Mouse (Mus musculus) adrenal gland, postnatal 14 days (tissue): ENCODE results near the gene Galnt12. TPM values are rescaled to one million over a fixed set of nuclear protein-coding genes. Genes with fewer than 3 reads are reported as not detected.
"Not testable (repeated sequence)": the region's sequence is repeated elsewhere in the genome, so short reads cannot be mapped to it uniquely, and the experiment has no call there.

Experiments used
- DNase-seq: peaks from one replicate; pipeline ENCODE4 v3.0.0; 2021; ENCODE audit warnings: mixed read lengths
- long read RNA-seq, 2 experiments: library from polyadenylated mRNA; stranded (forward); transcript quantifications; one replicate each; pipeline ENCODE4 v2.0.0; 2021
- total RNA-seq: library from RNA; stranded (reverse); gene quantifications from 2 replicates; pipeline ENCODE4 v1.2.3, GENCODE M21; 2021

The Galnt12 gene
- total RNA-seq, result 0.74 and 1.7 TPM in 2 replicates
- long read RNA-seq, experiment 1, partial matches to known transcripts, result 1 of 5 reads
- long read RNA-seq, experiment 1, other reads (novel, unspliced or antisense), result 1 of 5 reads
- long read RNA-seq, experiment 2, partial matches to known transcripts, result 0 of 4 reads
- long read RNA-seq, experiment 2, other reads (novel, unspliced or antisense), result 0 of 4 reads

DNA sequence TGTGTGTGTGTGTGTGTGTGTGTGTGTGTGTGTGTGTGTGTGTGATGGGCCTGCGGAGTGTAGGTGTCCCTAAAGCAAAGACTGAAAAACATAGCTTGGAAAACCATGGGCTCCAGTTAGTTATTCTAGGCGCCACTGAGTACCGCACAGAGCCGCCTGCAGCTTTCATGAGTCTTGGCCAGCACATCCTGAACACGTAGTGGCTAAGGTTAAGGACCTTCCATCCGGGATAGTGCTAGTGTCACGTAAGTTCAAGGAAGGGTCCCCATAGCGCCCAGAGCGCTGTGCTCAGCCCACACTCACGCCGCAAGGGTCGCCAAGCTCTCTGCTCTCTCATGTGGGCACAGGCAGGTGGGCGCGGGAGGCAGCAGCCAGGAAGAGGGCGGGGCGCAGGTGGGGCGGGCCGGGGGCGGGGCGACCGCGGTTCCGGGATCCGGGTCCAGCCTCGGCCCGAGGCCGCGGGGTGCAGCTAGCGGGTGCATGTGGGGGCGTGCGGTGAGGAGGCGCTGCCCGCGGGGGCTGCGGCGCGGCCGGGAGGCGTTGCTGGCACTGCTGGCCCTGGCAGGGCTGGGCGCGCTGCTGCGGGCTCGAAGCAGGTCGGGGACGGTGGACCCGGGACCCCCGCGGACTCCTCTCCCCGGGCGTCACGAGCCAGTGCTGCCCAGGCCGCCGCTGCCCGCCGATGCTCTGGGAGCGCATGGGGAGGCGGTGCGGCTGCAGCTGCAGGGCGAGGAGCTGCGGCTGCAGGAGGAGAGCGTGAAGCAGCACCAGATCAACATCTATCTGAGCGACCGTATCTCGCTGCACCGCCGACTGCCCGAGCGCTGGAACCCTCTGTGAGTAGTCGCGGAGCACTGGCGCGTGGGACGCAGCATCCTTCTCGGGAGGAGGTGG is at the start of gene Galnt12:
Galnt12 (plus strand) TSS at position 417 of the 894 bp plus-strand sequence.
- DNase-seq, result peak; percentile 40

DNA sequence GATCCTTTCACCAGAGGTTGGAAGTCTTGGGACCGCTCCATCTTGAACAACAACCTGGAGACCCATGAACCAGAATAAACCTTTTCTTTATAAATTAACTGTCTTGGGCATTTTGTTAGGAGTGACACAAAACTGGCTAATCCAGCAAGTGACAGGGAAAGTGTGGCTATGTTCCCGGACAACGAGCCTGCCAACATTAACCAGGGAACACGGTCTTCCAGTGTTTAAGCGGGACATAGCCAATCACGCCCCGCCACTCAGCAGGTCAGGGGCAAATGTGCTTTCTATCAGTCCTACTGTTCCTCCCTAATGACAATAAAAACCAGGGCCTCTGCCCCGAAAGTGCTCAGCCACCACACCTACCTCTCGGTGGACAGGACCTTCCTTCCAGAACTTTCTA is 47.8 kb upstream of the Galnt12 start:
- peak; percentile 19 for DNase-seq

DNA sequence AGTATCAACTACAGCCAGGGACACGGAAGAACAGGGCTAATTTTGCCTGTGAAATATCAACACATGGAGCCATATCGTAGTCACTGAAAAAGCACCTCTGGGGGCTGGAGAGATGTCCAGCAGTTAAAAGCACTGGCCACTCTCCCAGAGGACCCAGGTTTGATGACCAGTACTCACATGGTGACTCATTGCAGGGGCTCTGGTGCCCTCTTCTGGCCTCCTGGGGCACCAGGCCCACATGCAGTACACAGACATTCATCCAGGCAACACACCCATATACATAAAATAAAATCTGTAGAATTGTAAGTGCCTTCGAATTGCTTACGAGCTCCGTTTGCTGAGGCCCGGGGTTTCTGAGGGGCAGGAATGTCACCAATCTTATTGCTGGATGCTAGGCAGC is 44.7 kb upstream of the Galnt12 start:
- no peak for DNase-seq

DNA sequence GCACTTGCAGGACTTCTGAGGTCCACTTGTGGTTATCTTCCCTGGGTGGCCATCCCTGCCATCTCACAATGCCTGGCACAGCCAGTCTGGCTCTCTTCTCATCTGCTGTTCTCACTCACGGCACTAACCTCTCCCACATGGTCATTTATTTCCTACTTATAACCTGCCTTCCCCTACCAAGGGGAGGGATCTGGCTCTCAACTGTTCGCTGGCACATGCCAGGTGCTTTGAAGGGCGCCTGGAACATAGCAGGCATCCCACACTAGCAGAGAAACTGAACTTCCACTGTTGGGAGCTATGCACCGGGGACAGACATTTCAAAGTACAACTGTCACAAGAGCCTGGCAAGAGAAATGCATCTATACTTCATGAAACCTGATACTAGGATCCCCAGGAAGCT is 43.9 kb upstream of the Galnt12 start:
- no peak for DNase-seq

DNA sequence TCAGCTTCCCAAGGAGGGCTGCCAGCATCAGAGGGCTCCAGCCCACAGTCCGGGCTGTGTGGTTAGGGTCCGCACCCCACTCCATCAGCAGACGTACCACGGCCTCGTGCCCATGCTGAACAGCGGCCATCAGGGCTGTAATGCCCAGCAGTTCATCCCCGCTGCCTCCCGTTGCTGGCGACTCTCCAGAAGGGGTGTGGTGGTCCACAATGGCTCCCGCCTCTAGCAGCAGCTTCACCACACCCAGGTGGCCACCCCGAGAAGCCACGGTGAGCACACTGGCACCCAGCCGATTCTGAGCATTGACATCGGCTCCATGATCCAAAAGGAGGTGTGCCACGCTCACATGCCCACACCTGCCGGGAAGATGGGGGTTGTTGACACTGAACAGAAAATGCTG is 42.5 kb upstream of the Galnt12 start:
- DNase-seq, result peak; percentile 7

DNA sequence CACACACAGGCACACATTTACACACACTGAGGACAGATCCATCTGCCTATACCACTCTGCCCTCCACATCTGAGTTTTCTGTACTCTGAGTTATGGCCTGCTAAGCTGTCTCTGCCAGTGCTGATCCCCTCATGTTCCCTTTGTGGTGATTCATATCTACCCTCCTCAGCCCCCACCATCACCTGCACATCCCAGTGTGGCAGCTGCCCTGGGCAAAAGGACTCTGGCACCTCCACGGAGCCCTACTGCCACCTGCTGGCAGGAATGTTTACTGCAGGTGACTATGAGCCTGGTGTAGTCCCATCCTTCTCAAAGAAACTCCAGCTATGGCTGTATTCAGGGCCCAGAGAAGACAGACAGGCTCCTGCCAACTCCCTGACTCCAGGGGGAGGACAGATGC is 41.5 kb upstream of the Galnt12 start:
- peak; percentile 92 for DNase-seq

DNA sequence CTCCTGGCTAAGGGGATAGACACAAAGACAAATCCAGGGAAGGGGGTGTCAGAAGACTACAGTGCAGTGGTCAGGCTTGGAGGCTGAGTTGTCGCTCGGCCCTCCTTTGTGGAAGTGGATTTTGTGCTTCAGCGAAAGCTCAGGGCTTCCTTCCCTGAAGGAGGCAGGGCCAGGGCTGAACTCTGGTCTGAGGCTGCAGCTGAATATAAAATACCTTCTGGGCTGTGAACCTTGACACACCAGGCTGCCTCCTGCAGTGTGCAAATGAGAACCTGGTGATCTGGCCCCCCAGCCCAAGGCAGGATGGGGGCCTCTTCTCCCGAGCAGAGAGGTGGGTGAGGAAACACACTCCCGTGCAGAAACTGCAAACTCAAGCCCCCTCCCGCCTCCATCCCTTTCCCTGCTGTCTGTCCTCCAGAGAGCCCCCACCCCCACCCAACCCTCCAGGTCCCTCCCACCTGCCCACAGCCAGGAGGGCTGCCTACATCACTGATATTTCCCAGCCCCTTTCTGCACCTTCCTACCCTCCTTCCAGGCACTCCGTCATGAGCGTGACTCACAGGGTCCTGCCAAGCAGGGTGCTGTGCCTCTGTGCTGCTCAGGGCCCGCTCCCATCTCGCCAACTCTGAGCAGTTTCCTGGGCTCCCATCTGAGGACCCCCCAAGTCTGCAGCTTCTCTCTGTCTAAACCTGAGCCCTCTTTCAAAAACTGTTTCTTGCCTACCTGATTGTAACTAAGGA is 40.9 kb upstream of the Galnt12 start:
- DNase-seq, result peak; percentile 15

DNA sequence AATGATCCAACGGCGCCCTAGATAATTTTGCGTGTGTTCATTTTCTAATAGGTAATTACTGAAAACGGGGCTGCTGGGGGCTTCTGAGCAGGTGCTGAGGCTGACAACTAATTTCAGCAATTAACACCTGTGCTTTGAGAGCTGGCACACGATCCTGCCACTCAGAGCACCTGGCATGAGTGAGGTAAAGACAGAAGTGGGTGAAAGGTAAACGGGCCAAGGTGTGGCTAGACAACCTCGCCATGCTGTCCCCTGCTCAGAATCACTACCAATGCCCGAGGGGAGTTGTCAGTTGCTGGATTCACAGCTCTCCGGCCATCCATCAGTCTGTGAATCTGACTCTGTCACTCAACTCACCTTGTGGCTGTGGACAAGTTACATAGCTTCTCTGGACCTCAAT is 39.8 kb upstream of the Galnt12 start:
- DNase-seq, result peak; percentile 2

DNA sequence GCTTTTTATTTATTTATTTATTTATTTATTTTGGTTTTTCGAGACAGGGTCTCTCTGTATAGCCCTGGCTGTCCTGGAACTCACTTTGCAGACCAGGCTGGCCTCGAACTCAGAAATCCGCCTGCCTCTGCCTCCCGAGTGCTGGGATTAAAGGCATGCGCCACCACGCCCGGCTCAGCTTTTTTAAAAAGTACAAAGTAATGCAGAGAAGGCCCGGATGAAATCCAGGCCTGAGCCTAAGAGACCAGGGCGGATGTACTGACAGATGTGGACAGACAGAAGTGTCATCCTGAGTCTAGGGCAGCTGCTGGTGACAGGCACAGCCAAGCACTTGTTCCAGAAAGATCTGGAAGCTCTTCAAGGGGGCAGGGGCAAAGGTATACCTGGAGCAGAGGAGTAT is 36.5 kb upstream of the Galnt12 start:
- not testable (repeated sequence) for DNase-seq

DNA sequence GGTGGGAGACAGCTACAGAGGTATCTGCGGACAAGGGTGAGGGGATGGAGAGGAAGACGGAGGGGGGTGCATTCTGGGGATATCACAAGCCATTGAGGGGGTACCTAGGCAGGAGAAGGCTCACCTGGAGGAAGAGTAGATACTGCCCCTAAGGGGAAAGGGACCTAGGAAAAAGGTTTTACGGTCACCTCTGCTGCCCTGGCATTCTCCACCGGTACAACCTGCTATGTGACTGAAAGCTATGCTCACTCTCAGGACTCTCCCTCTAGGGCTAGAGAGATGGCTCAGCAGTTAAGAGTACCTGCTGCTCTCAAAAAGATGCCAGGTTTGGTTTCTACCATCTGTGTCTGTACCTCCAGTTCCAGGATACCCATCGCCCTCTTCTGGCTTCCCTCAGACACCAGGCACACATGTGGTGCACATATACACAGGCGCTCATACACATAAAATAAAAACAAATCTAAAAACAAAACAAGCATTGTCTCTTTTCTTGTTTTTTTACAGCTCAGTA is 36.1 kb upstream of the Galnt12 start:
- no peak for DNase-seq

DNA sequence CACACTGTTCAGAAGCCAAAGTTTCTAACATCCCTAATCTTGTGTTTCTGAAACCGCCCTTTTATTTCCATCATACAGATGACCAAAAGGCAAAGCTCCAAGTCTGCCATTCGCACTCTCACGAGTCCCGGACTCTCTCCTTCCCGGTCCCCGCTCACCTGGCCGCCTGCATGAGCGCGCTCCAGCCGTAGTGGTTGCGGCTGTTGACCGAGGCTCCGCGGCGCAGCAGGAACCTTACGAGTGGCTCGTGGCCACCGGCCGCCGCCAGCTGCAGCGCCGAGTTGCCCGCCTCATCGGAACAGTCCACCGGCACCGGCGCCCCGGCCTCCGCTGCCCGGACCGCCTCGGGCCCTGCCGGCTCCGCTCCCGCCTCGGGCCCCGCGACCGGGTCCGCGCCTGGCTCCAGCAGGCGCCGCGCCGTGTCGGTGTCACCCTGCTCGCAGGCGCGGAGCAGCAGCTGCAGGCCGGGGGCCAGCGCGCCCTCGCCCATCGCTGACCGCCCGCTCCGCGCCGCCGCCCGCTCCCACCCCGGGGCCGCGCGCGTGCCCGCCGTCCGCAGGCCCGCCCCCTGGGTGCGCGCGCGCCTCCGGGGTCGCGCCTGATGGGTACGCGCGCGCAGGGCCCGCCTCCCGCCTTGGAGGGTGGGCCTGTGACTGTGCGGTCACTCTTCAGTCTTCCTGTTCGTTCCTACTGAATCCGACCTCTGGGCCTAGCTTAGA is 34.8 kb upstream of the Galnt12 start, which contains the start of gene Anks6:
Anks6 (minus strand) TSS at position 637 of the 719 bp plus-strand sequence.
- peak; percentile 88 for DNase-seq

DNA sequence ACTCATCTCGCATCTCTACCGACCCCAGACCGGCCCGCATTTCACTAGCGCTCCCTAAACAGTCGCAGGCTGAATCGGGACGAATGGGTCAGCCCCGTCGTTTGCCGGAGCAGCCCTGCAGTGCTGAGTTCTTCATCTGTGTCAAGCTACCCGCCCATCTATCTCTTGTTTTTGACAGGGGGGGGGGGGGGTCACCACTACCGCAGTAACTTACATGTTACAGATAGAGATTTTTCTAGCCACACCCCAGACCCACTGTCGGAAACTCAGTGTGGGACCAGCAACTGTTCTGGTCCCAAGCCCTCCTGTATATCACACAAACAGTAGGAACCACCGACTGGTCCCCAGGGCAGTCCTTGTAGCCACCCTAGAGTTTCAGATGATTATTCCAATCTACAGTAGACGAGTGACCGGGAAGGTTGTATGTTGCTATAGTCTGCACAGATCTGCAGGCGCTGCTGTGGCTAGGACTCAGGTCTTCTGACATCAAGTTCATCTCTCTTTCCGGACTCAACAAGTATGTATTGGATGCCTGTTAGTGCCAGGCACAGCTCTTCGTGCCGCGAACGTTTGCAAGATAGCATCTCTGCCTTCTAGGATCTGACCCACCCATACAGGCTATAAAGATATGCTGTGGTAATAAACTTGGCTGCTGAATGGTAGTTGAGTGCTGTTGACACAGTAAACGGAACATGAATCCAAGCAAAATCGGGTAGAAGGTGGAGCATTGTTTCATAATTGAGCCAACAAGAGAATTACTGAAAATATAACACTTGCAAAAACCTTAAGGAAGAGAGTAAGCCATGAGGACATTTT is 34.0 kb upstream of the Galnt12 start:
- DNase-seq, result no peak

DNA sequence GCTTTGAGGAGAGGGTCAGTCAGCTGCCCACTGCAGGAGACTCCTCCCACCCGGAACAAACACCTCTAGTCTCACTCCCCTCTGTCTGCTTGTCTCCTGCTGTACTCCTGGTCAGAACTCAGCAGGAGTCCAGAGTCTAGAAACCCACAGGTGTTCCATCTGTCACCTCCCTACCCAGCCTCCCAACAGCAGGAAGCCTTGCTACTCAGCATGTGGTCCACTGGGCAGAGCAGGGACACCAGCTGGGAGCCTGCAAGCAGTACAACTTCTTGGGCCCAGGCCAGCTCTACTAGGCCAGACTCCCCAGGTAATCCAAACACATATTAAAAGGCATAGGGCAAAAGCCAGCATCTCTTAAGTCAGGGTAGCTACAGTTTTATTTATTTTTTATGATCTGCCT is 30.8 kb upstream of the Galnt12 start:
- no peak for DNase-seq

DNA sequence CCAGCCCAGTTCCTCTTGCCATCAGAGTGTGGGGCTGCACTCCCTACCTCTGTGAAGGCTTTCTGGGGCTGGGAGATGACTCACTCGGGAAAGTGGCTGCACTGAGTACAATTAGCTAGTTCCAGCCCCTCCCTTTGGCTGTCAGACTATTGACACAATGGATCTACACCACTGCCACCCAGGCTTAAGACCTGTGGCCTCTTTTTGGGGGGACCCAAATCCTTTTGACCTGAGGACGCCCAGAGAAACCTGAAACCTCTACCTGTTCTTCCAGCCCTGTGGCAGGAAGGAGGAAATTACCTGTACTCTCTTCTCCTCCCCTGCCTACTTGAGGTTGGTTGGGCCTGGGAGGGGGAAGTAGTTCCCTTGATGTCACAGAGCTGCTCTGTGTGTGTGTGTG is 16.7 kb upstream of the Galnt12 start:
- DNase-seq, result no peak

DNA sequence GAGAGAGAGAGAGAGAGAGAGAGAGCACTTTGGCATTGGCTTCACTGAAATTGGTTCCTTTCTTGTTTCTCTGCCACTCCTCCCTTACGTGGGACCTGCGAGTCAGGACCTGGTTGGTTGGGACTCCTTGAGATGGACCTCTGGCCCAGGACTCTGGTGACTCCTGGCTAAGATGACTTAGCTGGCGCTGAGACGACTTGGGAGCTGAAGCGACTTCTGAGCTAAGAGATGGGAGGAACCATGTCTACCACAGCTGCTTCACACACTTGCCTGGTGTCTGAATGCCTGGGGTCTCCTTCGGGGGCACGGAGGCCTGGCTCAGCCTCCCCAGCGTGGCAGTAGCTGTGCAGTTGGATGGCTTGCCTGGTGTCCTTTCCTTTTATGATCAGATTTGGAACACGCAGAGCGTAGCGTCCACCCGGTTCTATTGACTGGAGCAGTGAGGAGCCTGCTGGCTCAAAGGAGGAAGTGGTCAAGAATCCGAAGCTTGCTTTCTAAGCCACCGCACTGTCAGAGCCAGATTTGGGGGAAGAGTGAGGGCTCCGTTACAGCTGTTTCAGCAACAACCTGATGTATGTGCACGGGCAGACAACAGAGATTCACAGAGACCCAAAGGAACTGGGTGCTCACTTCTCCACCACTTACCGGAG is 11.6 kb upstream of the Galnt12 start:
- no peak for DNase-seq

DNA sequence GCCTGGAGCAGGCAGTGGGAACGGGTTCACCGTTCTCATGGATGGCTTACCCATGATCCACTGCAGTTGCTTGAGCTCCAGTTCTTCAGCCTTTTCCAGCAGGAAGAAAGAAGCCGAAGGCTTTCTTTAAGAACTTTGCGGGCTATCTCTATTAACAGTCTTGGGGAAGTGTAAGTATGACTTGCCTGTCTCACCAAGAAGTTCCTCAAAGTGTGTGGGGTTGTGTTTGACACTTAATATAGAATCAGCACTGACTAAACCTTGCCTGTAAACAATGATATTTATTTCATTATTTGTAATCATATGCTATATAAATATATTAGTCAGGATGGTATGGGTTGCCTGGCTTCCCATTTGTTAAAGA is 11.1 kb upstream of the Galnt12 start:
- no peak for DNase-seq

DNA sequence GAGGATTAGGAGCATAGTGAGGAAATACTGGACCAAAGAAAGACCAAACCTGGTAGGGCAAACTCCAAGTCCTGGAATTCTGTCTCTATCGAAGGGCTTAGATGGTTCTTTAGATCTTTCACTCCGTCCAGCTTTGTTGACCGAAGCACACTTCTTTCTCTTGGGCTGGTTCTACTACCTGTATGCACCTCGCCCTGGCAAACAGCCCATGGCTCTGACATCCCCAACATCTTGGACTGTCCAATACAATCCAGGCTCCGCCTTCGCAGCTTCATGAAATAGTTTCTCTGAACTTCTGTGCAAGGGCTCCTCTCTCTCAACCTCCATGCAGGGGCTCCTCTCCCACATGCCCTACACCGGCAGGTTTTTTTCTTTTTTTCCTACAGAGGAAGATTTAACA is 7.9 kb upstream of the Galnt12 start:
- DNase-seq, result no peak

DNA sequence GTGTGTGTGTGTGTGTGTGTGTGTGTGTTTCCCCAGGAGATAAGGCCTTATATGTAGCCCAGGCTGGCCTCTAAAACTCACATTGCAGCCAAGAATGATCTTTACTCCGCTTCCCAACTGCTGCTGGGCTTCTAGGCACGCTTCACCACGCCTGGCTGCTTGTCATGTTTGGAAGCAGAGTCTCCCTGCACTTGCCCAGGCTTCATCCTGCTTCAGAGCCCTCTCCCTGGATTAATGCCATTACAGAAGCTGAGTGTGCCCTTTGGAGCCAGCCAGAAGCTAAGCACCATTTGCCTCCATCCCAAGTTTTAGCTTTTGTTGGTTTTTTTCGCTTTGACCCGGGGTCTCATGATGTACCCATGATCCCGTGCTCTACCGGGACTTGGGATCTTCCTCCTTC is 3.0 kb upstream of the Galnt12 start:
- DNase-seq, result no peak

DNA sequence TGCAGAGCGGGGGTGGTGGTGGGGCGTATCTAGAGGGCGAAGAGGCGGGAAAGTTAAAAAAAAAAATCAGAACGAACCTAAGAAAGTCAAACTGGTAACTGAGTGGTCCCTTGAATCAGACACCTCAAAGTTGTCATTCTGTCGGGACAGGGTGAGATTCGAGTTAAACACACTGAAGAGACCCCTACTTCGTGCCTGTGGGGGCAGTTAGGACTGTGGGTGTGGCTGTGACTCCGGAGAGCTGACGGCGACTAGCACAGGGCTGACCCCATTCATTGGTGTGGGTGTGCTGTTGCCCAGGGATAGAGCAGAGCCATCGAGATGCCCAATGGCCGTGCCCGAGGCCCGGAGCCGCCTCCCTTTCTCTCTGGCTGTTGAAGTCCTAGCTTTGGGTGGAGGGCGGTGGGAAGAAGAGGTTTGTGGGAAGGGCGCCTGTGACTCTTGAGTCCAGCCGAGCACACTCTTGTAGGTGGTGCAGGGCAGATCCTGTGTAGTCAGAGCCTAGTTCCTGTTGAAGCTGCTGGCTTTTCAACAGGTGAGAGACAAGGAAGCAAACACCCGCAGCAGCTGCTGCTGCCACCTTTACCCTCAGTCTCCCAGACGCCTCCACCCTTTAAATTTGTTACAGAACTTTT is 795 bp downstream of the Galnt12 start:
- no peak for DNase-seq

DNA sequence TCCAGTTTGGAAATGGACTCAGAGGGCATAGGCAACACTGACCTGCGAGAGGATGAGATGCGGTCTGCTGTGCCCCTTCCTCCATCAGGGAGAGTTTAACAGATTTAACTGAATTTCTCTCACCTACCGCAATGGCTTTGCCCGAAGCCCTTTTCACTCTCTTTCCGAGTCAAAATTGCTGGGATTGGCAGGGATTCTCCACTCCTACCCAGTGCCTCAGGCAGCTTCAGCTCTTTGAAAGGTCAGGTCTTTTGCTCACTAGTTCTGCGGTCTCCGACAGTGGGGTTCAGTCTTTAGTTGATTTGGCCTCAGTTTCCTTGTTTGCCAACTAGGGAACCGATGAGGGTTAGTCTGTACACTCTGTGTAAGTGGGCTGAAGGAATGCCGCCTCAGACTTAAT is 1.5 kb downstream of the Galnt12 start:
- DNase-seq, result no peak
